Mouse (Mus musculus): Measurements from ENCODE around the gene Gm10352.
"Not testable (repeated sequence)": the region's sequence is repeated elsewhere in the genome, so short reads cannot be mapped to it uniquely, and the experiment has no call there.

Gm10352 gene

DNA sequence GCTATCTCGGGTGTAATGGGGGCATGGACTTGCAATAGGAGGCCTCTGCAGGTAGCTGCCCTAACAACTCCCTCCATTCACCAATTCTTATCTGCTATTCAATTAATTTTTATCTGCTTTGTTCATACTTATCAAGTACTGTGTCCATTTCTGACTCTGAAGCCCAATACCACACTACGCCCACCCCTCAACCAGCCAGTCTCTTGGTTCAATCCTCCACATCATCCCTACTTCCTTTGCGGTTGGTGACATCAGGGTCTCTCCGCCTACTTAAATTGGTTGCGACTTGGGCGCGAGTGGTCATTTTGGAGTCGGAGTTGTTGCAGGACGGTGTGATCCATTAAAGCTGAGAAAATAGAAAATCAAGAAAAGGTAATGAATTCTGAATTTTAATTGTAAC lies at the start of gene Gm10352:
Gm10352 (plus strand) TSS at position 301 of the 400 bp plus-strand sequence.
- not testable (repeated sequence) for DNase-seq

DNA sequence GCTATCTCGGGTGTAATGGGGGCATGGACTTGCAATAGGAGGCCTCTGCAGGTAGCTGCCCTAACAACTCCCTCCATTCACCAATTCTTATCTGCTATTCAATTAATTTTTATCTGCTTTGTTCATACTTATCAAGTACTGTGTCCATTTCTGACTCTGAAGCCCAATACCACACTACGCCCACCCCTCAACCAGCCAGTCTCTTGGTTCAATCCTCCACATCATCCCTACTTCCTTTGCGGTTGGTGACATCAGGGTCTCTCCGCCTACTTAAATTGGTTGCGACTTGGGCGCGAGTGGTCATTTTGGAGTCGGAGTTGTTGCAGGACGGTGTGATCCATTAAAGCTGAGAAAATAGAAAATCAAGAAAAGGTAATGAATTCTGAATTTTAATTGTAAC lies 31.5 kb downstream of the Gm10352 start, which contains the start of gene Gm29289:
Gm29289 (plus strand) TSS at position 301 of the 400 bp plus-strand sequence.
- DNase-seq = not testable (repeated sequence)

Measured in kidney, adult 11 months (tissue).